Mouse (Mus musculus) erythroblast, adult 5-6 weeks (primary cell): ENCODE measurements around the gene Slc25a19. TPM values are rescaled to one million over a fixed set of nuclear protein-coding genes. Genes with fewer than 3 reads are reported as not detected.
A peak's percentile ranks its signal among the peaks of the same experiment; 100 is the strongest.

Source experiments
- ATAC-seq: replicated peaks from 2 replicates; pipeline ENCODE4 v1.8.0; 2016; ENCODE audit warnings: moderate number of reproducible peaks, mild to moderate bottlenecking, moderate TSS enrichment, inconsistent platforms; ENCODE audit not compliant: poor library complexity, low FRiP score, severe bottlenecking
- total RNA-seq, 2 experiments: library from RNA; stranded (forward) in 1 of 2; stranded (reverse) in 1 of 2; fragments of 150-400 nt in 1 of 2; fragments of 200-764, 138-1000 nt in 1 of 2; gene quantifications; 2 replicates each; pipeline versions ENCODE4 v1.2.3 to v1.2.4; 2015 to 2017; ENCODE audit warnings: low replicate concordance in 2 of 2

Slc25a19 gene
- total RNA-seq, 2 experiments from 2014 or later: 5.0 to 22.4 TPM

- peak; percentile 86 for ATAC-seq
Observed at GRCm38 (mm10) chr11:115603476-115604303, 24.4 kb downstream of the Slc25a19 start, which contains the start of the genes Mrps7 and Gga3. Mrps7 (plus strand) TSS chr11:115603925. Gga3 (minus strand) TSS chr11:115604051.

DNA sequence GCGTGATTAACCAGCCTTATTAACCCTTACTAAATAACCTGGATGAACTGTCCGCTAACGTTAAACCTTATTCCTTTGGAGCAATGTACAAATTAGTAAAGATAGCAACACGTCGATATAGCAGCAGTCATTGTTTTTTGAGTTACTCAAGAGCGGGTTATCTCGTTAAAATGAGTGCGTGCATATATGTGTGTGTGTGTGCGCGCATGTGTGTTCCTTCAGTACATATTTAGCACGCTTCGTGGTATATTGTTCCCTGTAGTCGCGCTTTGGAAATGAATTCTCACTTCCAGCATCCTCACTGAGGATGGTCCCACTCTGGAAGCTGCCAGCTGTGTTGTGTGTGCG is 25.0 kb downstream of the Slc25a19 start:
- ATAC-seq: peak; percentile 5

- no peak for ATAC-seq
Observed at GRCm38 (mm10) chr11:115601174-115601573, 26.9 kb downstream of the Slc25a19 start.

DNA sequence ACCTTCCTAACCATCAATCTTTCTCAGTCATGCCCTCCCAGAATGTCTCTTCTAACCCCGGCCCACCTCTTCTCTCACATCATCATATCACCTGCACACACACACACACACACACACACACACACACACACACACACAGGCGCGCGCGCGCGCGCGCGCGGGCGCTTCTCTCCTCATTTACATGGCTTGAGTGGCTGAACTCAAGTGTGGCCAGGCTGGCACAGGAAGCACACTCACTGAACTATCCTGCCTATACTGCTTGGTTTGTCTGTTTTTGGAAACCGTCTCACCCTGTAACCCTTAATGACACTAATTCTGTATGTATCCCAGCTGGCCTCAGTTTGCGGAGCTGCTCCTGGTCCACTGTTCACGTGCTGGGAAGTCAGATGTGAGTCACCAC is 27.4 kb downstream of the Slc25a19 start:
- ATAC-seq: no peak

GRCm38 (mm10) chr11:115599722-115600121 is 28.4 kb downstream of the Slc25a19 start:
- ATAC-seq: no peak

GRCm38 (mm10) chr11:115598309-115598708 is 29.8 kb downstream of the Slc25a19 start:
- no peak for ATAC-seq

DNA sequence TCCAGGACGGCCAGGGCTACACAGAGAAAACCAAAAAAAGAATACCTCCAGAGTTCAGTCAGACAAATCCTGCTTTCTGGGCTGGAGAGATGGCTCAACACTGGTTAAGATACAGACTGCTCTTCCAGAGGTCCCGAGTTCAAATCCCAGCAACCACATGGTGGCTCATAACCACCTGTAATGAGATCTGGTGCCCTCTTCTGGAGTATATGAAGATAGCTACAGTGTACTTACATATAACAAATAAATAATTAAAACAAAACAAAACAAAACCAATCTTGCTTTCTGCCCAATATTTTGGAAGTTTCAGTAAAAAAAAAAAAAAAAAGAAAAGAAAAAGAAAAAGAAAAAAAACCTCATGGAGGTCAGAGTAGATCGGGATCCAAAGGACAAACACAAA is 32.9 kb downstream of the Slc25a19 start:
- no peak for ATAC-seq

GRCm38 (mm10) chr11:115590526-115591075 is 37.5 kb downstream of the Slc25a19 start:
- no peak for ATAC-seq

- ATAC-seq: no peak
Observed at GRCm38 (mm10) chr11:115587984-115588383, 40.1 kb downstream of the Slc25a19 start.

- ATAC-seq: no peak
Observed at GRCm38 (mm10) chr11:115586403-115586802, 41.7 kb downstream of the Slc25a19 start.

- no peak for ATAC-seq
Observed at GRCm38 (mm10) chr11:115585573-115586100, 42.5 kb downstream of the Slc25a19 start.

DNA sequence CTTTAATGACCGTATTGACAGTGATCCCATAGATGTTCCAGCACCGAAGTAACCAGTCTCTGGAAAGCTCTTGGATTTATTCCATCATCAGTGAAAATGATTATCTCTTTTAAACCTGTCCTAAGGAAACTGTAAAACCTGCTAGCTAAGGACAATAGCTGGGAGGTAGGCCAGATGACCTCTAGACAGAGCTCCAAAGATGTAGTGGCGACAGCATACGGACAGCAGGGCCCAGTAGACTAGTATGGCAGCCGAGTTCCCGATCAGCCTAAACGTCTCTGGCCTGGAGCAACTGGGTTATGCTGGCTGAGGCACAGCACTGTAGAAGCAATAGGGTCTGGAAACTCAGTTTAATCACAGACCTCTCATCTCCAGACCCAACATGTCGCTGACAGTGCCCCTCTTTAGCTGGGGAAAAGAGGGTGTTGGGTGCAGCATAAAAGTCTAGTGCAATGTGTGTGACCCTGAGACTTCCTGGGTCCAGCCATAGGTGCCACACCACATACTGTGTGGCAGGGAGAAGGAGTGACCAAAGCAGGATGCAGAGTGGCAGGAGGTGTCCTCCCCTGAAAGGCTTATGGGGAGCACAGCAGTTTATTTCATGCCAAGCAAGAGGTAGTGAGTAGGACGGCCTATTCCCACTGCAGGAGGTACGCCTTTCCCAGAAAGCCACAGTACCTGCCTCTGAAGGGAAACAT is 43.6 kb downstream of the Slc25a19 start:
- no peak for ATAC-seq

GRCm38 (mm10) chr11:115582913-115583606 is 45.0 kb downstream of the Slc25a19 start:
- ATAC-seq: no peak

GRCm38 (mm10) chr11:115579080-115579479 is 49.0 kb downstream of the Slc25a19 start:
- ATAC-seq: no peak

DNA sequence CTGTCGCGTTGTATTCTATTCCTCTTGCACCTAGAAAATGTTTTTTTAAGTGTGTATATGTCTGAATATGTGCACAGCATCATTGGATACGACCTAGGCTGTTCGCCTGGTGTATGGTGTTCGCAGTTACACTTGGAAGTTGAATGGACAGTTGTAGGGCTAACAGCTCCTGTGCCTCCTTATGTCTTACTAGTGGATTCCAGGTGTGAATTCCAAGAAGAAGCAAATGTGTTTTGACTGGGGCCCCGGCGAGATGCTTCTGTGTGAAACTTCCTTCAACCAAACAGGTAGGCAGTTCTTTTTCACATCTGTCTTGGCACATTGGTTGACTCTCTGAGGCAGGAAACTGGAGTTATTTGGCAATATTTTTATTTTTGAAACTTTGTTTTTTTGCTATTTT is 63.1 kb downstream of the Slc25a19 start:
- no peak for ATAC-seq

Other genes starting within 250 kb of the Slc25a19 start
- not detected in 2 replicates for gene Cdr2l, start 246.4 kb downstream of the Slc25a19 start, total RNA-seq (2015; ENCODE audit: low replicate concordance)
- gene Cdr2l, start 246.4 kb downstream of the Slc25a19 start, total RNA-seq (2017; ENCODE audit: low replicate concordance): not detected in 2 replicates
- 19.2 and 34.4 TPM in 2 replicates for gene Mrpl58, start 224.5 kb downstream of the Slc25a19 start, total RNA-seq (2015; ENCODE audit: low replicate concordance)
- gene Mrpl58, start 224.5 kb downstream of the Slc25a19 start, total RNA-seq (2017; ENCODE audit: low replicate concordance): 18.0 and 23.0 TPM in 2 replicates
- gene Atp5h, start 208.3 kb downstream of the Slc25a19 start, total RNA-seq (2015; ENCODE audit: low replicate concordance): 282 and 306 TPM in 2 replicates
- gene Atp5h, start 208.3 kb downstream of the Slc25a19 start, total RNA-seq (2017; ENCODE audit: low replicate concordance): 240 and 279 TPM in 2 replicates
- gene Kctd2, start 208.2 kb downstream of the Slc25a19 start, total RNA-seq (2015; ENCODE audit: low replicate concordance): 2.1 and 5.9 TPM in 2 replicates
- 2.8 and 8.3 TPM in 2 replicates for gene Kctd2, start 208.2 kb downstream of the Slc25a19 start, total RNA-seq (2017; ENCODE audit: low replicate concordance)
- gene Trim80, start 187.8 kb downstream of the Slc25a19 start, total RNA-seq (2015; ENCODE audit: low replicate concordance): not detected in 2 replicates
- not detected in 2 replicates for gene Trim80, start 187.8 kb downstream of the Slc25a19 start, total RNA-seq (2017; ENCODE audit: low replicate concordance)
- not detected in 2 replicates for gene Slc16a5, start 165.8 kb downstream of the Slc25a19 start, total RNA-seq (2015; ENCODE audit: low replicate concordance)
- not detected in 2 replicates for gene Slc16a5, start 165.8 kb downstream of the Slc25a19 start, total RNA-seq (2017; ENCODE audit: low replicate concordance)
- gene Armc7, start 152.6 kb downstream of the Slc25a19 start, total RNA-seq (2015; ENCODE audit: low replicate concordance): 2.5 and 3.8 TPM in 2 replicates
- gene Armc7, start 152.6 kb downstream of the Slc25a19 start, total RNA-seq (2017; ENCODE audit: low replicate concordance): 1.5 and 5.5 TPM in 2 replicates
- 32.8 and 52.3 TPM in 2 replicates for gene Nt5c, start 136.4 kb downstream of the Slc25a19 start, total RNA-seq (2015; ENCODE audit: low replicate concordance)
- gene Nt5c, start 136.4 kb downstream of the Slc25a19 start, total RNA-seq (2017; ENCODE audit: low replicate concordance): 14.1 and 16.0 TPM in 2 replicates
- gene Jpt1, start 113.9 kb downstream of the Slc25a19 start, total RNA-seq (2015; ENCODE audit: low replicate concordance): 105 and 112 TPM in 2 replicates
- 114 and 134 TPM in 2 replicates for gene Jpt1, start 113.9 kb downstream of the Slc25a19 start, total RNA-seq (2017; ENCODE audit: low replicate concordance)
- gene Sumo2, start 92.0 kb downstream of the Slc25a19 start, total RNA-seq (2015; ENCODE audit: low replicate concordance): 126 and 222 TPM in 2 replicates
- gene Sumo2, start 92.0 kb downstream of the Slc25a19 start, total RNA-seq (2017; ENCODE audit: low replicate concordance): 154 and 170 TPM in 2 replicates
- gene Nup85, start 63.9 kb downstream of the Slc25a19 start, total RNA-seq (2015; ENCODE audit: low replicate concordance): 39.3 and 72.1 TPM in 2 replicates
- 52.1 and 69.3 TPM in 2 replicates for gene Nup85, start 63.9 kb downstream of the Slc25a19 start, total RNA-seq (2017; ENCODE audit: low replicate concordance)
- gene Mrps7, start 24.4 kb downstream of the Slc25a19 start, total RNA-seq (2015; ENCODE audit: low replicate concordance): 4.8 and 14.2 TPM in 2 replicates
- 6.4 and 13.0 TPM in 2 replicates for gene Mrps7, start 24.4 kb downstream of the Slc25a19 start, total RNA-seq (2017; ENCODE audit: low replicate concordance)
- gene Gga3, start 24.2 kb downstream of the Slc25a19 start, total RNA-seq (2015; ENCODE audit: low replicate concordance): 7.9 and 12.3 TPM in 2 replicates
- gene Gga3, start 24.2 kb downstream of the Slc25a19 start, total RNA-seq (2017; ENCODE audit: low replicate concordance): 12.8 and 18.4 TPM in 2 replicates
- 13.0 and 26.1 TPM in 2 replicates for gene Mif4gd, start 15.3 kb downstream of the Slc25a19 start, total RNA-seq (2015; ENCODE audit: low replicate concordance)
- 10.3 and 11.9 TPM in 2 replicates for gene Mif4gd, start 15.3 kb downstream of the Slc25a19 start, total RNA-seq (2017; ENCODE audit: low replicate concordance)
- gene Grb2, start 80.3 kb upstream of the Slc25a19 start, total RNA-seq (2015; ENCODE audit: low replicate concordance): 27.4 and 34.4 TPM in 2 replicates
- gene Grb2, start 80.3 kb upstream of the Slc25a19 start, total RNA-seq (2017; ENCODE audit: low replicate concordance): 12.0 and 21.9 TPM in 2 replicates
- gene Tmem94, start 137.1 kb upstream of the Slc25a19 start, total RNA-seq (2015; ENCODE audit: low replicate concordance): 5.6 and 8.5 TPM in 2 replicates
- gene Tmem94, start 137.1 kb upstream of the Slc25a19 start, total RNA-seq (2017; ENCODE audit: low replicate concordance): 8.7 and 13.5 TPM in 2 replicates
- 4.0 and 4.8 TPM in 2 replicates for gene Caskin2, start 185.3 kb upstream of the Slc25a19 start, total RNA-seq (2015; ENCODE audit: low replicate concordance)
- gene Caskin2, start 185.3 kb upstream of the Slc25a19 start, total RNA-seq (2017; ENCODE audit: low replicate concordance): 2.0 and 3.1 TPM in 2 replicates
- 1.7 and 5.6 TPM in 2 replicates for gene Tsen54, start 186.4 kb upstream of the Slc25a19 start, total RNA-seq (2015; ENCODE audit: low replicate concordance)
- gene Tsen54, start 186.4 kb upstream of the Slc25a19 start, total RNA-seq (2017; ENCODE audit: low replicate concordance): 1.4 and 2.2 TPM in 2 replicates
- gene Llgl2, start 195.8 kb upstream of the Slc25a19 start, total RNA-seq (2015; ENCODE audit: low replicate concordance): 3.3 and 5.4 TPM in 2 replicates
- gene Llgl2, start 195.8 kb upstream of the Slc25a19 start, total RNA-seq (2017; ENCODE audit: low replicate concordance): 0.34 TPM in 1 of 2 replicates, not detected in the other
- gene Myo15b, start 230.1 kb upstream of the Slc25a19 start, total RNA-seq (2015; ENCODE audit: low replicate concordance): not detected in 2 replicates
- gene Myo15b, start 230.1 kb upstream of the Slc25a19 start, total RNA-seq (2017; ENCODE audit: low replicate concordance): not detected in 2 replicates